Mouse (Mus musculus): ENCODE results near the gene Pyroxd2.
"Not testable (repeated sequence)": the region's sequence is repeated elsewhere in the genome, so short reads cannot be mapped to it uniquely, and the experiment has no call there.

The Pyroxd2 gene

DNA sequence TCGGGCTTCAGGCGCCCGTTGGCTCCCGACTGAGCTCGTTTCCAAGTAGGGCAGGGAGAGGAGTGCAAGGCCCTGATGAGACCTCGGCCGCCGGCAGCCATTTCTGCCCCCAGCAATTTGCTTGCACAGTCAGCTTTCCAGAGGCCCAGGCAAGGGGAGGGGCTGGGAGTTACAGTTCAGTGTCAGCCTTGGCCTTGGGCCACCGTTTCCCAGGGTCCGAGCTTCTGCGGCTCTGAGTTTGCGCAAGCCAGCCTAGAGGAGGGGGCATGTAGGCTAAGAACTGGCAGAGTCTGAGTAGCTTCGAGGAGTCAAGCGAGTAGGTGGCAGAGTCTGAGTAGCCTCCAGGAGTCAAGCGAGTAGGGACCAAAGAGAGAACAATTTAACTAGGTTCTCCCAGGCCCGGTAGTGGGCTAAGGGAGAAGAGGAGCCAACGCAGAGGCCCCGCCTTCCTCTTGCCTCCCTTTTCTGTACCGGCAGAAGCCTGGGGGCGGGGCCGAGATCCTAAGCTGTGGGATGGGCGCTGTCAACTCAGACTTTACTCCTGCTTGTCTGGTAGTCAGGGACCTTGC, at the start of gene Pyroxd2:
Pyroxd2 (minus strand) TSS at position 413 of the 569 bp plus-strand sequence.
- DNase-seq = peak; percentile 51

GRCm38 (mm10) chr19:42797866-42798265, 45.3 kb upstream of the Pyroxd2 start:
- DNase-seq = no peak

DNA sequence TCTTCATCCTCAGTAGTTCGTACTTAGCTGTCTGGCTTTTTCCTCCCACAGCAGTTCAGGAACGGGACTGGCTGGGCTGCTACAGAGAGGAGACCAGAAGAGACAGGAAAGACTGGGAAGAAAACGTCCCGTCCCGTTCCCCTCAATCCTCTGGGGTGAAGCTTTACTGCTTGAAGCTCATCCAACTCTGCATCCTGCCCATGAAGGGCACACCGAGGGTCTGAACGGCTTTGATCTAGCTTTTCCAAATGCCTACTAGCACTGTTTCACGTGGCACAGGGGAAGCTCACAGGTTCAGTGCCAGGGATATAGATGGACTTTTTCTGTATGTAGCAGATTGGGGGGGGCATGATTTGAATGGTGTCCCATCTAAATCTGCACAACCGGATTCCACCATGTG, 43.2 kb upstream of the Pyroxd2 start:
- DNase-seq = no peak

- peak; percentile 78 for DNase-seq
Observed at GRCm38 (mm10) chr19:42794914-42795613, 42.5 kb upstream of the Pyroxd2 start.

DNA sequence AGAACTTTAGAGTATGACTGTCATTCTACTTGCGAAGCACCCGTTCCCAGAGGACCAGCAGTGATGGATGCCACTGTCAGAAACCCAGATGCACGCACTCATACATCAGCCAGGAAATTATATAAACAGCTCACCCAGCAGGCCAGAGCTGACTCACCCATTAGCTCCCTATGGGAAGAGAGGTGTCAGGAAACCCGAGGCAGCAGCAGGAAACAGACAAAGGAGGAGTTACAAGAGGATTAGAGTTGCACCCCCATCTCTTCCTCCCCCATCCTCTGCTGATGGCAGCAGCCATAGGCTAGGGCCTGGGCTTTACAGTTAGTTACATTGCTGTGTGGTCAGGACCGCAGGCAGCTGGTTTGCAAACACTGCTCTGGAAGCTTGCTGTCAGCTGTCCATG, 35.7 kb upstream of the Pyroxd2 start:
- DNase-seq = no peak

GRCm38 (mm10) chr19:42785562-42786220, 33.1 kb upstream of the Pyroxd2 start:
- no peak for DNase-seq

DNA sequence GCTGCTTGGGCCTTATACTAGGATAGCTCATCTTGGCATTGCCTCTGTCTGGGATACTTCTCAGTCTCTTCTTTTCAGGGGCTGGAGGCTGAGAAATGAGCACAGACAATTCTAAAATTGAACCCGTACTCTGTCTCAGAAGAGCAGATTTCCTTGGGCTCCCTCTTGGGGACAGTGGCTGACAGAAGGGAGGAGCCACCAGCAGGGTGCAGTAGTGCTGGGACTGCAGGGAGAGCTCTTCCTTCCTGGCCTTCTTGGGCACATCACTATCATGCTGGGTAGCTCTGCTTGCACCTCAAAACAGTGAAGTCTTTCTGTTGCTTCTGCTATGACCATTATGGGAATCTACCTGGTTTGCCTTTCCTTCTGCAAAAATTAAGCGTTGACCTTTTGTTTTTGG, 32.6 kb upstream of the Pyroxd2 start:
- DNase-seq = no peak

DNA sequence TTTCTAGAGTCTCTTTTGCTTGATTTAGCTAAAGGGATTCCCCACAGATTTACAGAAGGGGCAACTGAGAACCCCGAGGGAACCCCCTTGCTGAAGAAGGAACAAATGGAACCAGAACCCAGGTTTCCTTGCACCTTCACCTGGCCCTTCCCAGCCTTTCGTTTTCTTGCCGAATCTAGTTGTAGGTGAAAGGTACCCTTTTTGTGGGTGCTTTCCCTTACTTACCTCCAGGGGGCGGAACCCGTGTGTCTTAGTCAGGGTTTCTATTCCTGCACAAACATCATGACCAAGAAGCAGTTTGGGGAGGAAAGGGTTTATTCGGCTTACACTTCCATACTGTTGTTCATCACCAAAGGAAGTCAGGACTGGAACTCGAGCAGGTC, 27.6 kb upstream of the Pyroxd2 start:
- not testable (repeated sequence) for DNase-seq

- peak; percentile 91 for DNase-seq
Observed at GRCm38 (mm10) chr19:42779531-42780155, 27.1 kb upstream of the Pyroxd2 start, which contains the start of gene Hps1. TSS of gene Hps1 (minus strand) at chr19:42779978.

- peak; percentile 25 for DNase-seq
Observed at GRCm38 (mm10) chr19:42777801-42778200, 25.2 kb upstream of the Pyroxd2 start.

DNA sequence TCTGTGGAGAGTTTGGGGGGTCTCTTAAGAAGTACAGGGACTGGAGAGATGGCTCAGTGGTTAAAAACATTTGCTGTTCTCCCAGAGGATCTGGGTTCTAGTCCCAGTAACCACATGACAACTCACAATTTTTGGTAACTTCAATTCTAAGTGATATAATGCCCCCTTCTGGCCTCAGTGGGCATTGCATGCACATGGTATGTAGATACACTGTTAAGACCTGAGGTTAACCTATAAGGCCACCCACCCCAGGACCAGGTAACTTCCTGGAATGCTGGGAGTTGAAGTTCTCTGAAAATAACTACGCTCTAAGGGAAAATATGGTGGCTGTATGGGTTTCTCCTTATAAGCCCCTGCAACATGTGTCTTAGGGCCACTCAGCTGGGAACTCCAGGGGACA, 24.2 kb upstream of the Pyroxd2 start:
- DNase-seq = peak; percentile 22

DNA sequence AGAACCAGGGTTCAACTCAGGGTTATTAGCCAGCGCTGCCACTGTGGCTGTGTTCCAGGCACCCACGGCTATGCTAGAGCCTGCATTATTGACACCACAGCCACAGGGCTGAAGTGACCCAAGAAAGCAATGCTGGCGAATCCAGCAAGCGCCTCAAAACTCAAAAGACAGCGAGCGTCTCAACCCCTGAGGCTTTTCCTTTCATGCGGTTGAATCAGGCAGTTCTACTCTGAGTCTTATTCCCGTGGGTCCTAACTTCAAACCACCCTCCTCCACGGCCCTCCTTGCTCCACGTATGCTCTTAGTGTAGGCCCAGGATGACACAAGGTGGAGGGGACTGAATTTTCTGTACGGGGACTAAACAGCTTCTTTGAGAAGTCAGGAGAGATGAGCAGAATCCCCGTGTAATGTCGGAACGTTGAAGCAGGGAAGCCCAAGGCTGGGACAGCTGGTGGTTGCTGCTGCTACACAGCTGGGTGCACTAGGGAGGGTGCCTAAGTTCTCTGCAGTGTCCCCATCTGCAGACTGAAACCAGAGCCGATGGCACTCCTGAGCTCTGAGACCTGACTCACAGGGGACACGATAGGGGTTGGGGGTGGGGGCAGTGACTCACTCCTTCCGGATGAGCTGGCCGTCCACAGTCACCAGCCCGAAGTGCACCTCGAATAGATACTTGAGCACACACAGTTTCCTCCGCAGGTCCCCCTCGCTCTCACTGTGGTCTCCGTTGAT, 17.7 kb upstream of the Pyroxd2 start:
- DNase-seq = no peak

DNA sequence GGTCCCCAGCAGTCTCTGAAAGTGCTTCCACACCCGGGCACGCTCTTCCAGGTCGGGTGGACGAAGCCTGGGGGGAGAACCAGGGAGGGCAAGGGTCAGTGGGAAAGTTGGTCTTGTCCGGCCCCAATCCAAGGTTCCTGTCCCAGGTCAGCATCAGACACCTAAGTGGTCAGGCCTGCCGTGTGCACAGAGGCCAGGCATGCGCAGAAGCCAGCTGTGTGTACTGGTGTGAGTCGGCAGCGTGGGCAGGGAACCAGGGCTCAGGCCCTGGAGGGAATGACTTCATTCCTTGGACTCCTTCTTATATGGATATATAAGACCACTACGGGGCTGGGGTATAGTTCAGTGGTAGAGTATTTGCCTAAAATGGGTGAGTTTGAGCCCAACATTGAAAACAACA, 17.1 kb upstream of the Pyroxd2 start:
- DNase-seq = no peak

DNA sequence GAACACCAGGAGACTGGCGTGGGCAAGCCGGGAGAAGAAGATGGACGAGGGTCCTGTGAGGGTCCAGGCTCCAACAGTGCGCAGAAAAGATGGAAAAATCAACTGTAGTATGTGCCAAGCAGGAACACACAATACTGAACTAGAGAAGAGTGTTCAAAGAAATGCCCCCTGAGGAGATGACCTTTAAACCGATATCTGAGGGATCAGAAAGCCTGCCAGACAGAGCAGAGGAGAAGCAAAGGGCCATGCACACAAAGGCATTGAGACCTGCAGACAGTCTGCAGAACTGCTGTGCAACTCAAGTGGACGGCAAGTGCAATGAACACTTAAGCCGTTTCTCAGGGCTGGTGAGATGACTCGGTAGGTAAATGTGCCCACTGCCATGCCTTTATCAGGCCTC, 14.8 kb upstream of the Pyroxd2 start:
- no peak for DNase-seq

DNA sequence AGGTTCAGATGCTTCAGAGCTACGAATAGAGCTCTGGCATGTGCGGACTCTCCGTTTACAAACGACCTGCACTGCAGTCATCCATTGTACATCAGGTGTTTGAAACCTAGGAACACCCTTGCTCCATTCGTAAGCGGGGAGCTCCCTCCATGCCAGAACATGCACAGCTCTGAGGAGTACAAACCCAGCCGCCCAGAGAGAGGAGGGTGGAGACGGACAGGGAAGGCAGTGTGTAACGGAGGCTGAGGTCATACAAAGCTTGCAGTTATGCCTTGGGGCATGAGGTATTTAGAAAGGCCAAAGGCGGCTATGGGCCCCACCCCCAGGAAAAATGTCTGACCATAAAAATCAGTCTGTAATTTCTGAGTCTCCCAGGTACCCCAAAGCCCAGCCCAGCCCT, 11.8 kb upstream of the Pyroxd2 start:
- no peak for DNase-seq

- DNase-seq = no peak
Observed at GRCm38 (mm10) chr19:42756671-42757070, 4.1 kb upstream of the Pyroxd2 start.

DNA sequence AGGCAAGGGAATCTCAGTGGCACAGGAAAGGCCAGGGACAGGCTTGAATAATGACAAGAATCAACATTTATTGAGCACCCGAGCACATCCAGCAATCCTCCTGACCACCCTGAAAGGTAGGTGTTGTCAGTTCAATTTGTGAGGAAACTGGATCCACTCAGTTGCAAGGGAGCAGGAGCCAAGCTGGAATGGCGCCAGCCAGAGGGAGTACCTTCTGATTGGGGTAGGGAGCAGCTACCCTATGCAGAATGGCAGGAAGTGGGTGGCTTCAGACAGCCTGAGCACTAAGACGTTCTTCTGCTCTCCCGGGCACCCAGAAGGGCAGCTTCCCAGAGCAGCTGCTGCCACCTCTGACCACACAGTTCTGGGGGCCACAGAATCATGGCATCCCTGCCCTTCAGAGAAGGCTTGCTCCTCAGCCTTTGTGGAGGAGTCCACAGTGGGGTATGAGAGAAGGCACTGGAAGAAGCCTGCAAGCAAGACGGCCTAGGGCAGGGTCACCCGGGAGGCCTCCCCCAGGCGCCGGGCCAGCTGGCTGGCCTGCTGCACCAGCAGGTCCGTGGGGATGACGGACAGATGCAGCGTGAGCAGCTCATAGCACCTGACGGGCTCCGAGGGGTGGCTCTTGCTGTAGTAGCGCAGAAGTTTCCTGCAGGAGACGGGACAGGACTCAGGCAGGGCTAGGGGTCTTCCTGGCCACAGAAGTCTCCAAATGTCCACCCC, 2.7 kb upstream of the Pyroxd2 start:
- no peak for DNase-seq

DNA sequence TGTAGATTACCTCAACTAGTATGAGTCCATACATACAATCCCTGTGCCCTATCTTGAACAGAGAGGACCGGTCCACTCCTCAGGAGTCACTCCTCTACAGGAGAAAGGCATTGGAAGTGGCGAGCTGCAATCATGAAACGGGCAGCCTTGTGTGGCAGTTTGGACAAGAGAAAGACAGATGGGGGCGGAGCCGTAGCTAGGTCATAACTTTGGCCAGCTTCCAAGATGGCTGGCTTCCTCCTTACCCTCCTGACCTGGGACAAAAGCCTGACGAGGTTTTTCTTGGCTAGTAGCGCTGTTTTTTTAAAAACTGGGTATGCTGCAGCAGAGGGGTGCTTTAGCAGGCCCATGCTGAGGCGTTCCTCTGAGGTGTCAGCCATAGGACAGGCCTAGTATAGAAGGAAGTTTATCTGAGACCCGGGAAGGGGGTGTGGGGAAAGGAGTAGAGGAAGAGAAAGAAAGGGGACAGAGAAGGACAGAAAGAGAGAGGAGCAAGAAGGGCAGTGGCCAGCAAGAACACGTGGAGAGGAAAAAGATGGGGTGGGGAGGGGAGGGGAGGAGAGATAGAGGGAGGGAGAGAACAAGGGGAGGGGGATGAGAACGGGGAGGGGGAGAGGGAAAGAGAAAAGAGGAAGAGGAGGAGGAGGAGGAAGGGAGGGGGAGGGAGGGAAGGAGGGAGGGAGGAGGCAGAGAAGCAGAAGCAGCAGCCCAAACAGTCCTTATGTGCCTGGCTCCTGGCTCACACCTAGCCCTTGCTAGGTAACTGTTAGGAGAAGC, 754 bp upstream of the Pyroxd2 start:
- DNase-seq = peak; percentile 45

DNA sequence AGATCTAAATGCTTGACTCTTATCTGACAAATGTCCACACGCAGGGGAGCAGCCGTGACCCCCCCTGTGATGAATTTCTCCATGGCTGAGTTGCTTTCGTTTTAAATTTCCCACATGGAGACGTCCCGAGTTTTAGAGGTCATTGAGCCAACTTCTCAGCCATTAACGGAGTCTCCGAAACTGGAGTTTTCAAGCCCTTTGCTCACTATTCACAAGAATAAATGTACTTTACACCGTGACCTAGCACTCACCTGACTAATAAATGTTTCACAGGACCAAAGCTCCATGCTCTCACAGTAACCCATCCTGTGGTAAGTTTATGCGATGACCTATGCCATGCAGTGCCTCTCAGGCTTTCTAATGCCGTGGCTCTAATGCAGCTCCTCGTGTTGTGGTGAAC, 2.4 kb downstream of the Pyroxd2 start:
- no peak for DNase-seq

DNA sequence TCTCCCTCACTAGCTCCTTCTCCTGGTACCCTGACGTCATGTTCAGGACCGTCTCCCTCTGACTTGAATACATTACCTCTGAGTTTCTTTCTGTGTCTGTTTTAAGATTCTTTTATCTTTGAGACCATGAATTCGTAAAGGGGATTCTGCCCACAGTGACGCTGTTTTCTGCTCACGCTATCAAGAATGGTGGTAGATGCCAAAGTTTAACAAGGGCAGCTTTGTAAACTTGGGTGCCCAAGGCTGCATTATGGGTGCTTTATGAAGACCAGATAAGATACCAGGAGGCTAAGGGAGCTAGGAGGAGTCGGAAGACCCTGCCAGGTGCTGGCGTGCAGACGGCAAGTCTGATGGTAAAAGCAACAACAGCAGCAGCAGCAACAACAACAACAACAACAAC, 5.9 kb downstream of the Pyroxd2 start:
- DNase-seq = no peak

- DNase-seq = no peak
Observed at GRCm38 (mm10) chr19:42745869-42746224, 6.7 kb downstream of the Pyroxd2 start.

Measured in cerebellum, adult 9-11 months (tissue).